Mouse (Mus musculus) liver, adult 2 months (tissue): ENCODE measurements around the gene Inpp5f. TPM values are rescaled to one million over a fixed set of nuclear protein-coding genes. Genes with fewer than 3 reads are reported as not detected.
"Not testable (repeated sequence)": the region's sequence is repeated elsewhere in the genome, so short reads cannot be mapped to it uniquely, and the experiment has no call there.

Experiments
- DNase-seq: peaks from one replicate; pipeline ENCODE4 v3.0.0-alpha.2; 2011; ENCODE audit warnings: low read depth, low spot score; ENCODE audit errors: extremely low read depth
- H3K27ac ChIP-seq: fragments of 200-500 bp; replicated peaks from 2 replicates; pipeline ENCODE4 v1.5.1; 2012; ENCODE audit warnings: low read depth, mild to moderate bottlenecking, control low read depth, inconsistent platforms, low read length; ENCODE audit not compliant: insufficient read depth
- H3K27me3 ChIP-seq: fragments of 200-500 bp; 2 replicates; pipeline ENCODE4 v1.6.1; 2012; ENCODE audit warnings: mild to moderate bottlenecking, moderate library complexity, low read length, inconsistent platforms; ENCODE audit not compliant: control insufficient read depth, insufficient read depth
- H3K36me3 ChIP-seq: fragments of 200-500 bp; 2 replicates; pipeline ENCODE4 v1.6.1; 2012; ENCODE audit warnings: low read length, inconsistent platforms; ENCODE audit not compliant: control insufficient read depth, insufficient read depth
- H3K4me1 ChIP-seq: fragments of 200-500 bp; 2 replicates; pipeline ENCODE4 v1.6.1; 2011; ENCODE audit warnings: low read length; ENCODE audit not compliant: control insufficient read depth, insufficient read depth
- H3K4me3 ChIP-seq: fragments of 200-500 bp; 2 replicates; pipeline ENCODE4 v1.5.1; 2011; ENCODE audit warnings: low read depth, mild to moderate bottlenecking, control low read depth, low read length, moderate library complexity; ENCODE audit not compliant: insufficient read depth
- H3K79me2 ChIP-seq: fragments of 200-500 bp; 2 replicates; pipeline ENCODE4 v1.6.1; 2012; ENCODE audit warnings: inconsistent platforms, mild to moderate bottlenecking, low read length, moderate library complexity; ENCODE audit not compliant: control insufficient read depth, insufficient read depth
- H3K9ac ChIP-seq: fragments of 200-500 bp; 2 replicates; pipeline ENCODE4 v1.6.1; 2012; ENCODE audit warnings: low read depth, mild to moderate bottlenecking, control low read depth, inconsistent platforms, low read length
- CTCF ChIP-seq: fragments of 200-500 bp; IDR thresholded peaks from 2 replicates; pipeline ENCODE4 v1.5.1; 2011; ENCODE audit warnings: low read depth, low read length, control low read depth
- POLR2A ChIP-seq: fragments of 200-500 bp; IDR thresholded peaks from 2 replicates; pipeline ENCODE4 v1.6.1; 2011; ENCODE audit warnings: low read length, control low read depth; ENCODE audit not compliant: insufficient read depth; ENCODE audit errors: extremely low read depth
- WGBS: fragments of 180-500 bp; shearing (Covaris S2); methylation state at CpG from one replicate; pipeline ENCODE4 v1.1.7; 2018; 5-methylcytosine and 5-hydroxymethylcytosine counted together
- polyA plus RNA-seq: library from polyadenylated mRNA; depleted of rRNA; stranded (reverse); fragments of >200 nt; gene quantifications from 2 replicates; pipeline ENCODE4 v1.2.3, GENCODE M21; 2012; rRNA removed
- total RNA-seq: library from RNA; depleted of rRNA; stranded (reverse); fragments of >200 nt; gene quantifications from 2 replicates; pipeline ENCODE4 v1.2.3, GENCODE M21; 2014; rRNA removed

Inpp5f gene
- total RNA-seq (13.1 and 16.0 TPM in 2 replicates), polyA plus RNA-seq (5.2 and 5.5 TPM in 2 replicates)

GRCm38 (mm10) chr7:128610897-128611798, at the start of gene Inpp5f:
Gene Inpp5f (plus strand): TSS chr7:128611328.
- 2% methylated on average over 68 of the region's 68 CpGs for WGBS
- peak; percentile 53; the same call in 1 of the 2 replicates for TF ChIP-seq POLR2A
- TF ChIP-seq CTCF: no peak
- Histone ChIP-seq H3K27ac (peak within 1 kb of the TSS; percentile 86), H3K27me3 (no peaks in the 10 kb centered on the region), H3K79me2 (peaks cover 7% of the 10 kb centered on the region; the same call in 1 of the 2 replicates), H3K36me3 (no peaks in the 10 kb centered on the region), H3K4me1 (peaks cover 13% of the 10 kb centered on the region), H3K9ac (peak within 1 kb of the TSS; percentile 86), H3K4me3 (peak within 1 kb of the TSS; percentile 84)
- peak; percentile 96 for DNase-seq

DNA sequence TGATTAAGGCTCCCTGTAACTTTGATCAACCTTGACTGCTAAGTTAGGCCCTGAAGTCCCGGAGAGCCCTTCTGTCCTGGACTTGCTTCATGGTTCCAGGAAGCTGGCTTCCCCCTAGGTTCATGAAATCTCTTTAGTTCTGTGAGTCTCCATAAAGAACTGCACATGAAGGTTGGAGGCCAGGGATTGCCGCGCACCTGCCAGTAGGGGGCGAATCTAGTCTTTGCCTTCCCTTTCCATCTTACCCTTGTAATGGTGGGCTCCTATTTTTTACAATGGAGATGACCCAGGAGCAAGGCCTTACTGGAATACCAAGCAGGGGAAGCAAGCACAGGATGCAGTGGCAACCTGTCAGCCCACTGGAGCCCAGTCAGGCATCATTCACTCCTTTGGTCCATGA, 47.8 kb upstream of the Inpp5f start:
- DNase-seq: no peak
- Histone ChIP-seq H3K4me1 (no peaks in the 10 kb centered on the region), H3K4me3 (no peak overlapping the region), H3K27ac (no peak overlapping the region), H3K36me3 (no peaks in the 10 kb centered on the region), H3K79me2 (no peaks in the 10 kb centered on the region), H3K9ac (no peak overlapping the region), H3K27me3 (no peaks in the 10 kb centered on the region)
- WGBS: 51% methylated on average over 4 of the region's 4 CpGs
- peak; percentile 79 for TF ChIP-seq CTCF
- no peak for TF ChIP-seq POLR2A

DNA sequence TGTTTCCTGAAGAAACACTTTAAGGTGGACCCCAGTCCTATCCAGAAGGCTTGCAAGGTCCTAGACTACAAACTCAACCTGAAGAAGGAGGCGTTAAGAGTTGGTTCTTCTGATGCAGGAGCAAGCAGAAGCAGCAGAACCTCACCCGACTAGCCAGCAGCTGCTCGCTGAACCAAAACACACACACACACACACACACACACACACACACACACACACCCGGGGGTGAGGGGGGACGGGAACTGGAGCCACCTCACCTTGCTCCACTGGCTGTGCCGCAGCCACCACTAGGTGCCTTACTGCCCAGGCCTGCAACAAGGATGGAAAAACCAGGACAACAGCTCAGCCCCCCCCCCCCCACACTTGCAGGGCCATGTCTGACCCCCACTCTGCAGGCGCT, 44.8 kb upstream of the Inpp5f start:
- Histone ChIP-seq H3K79me2 (no peaks in the 10 kb centered on the region), H3K27ac (no peak overlapping the region), H3K9ac (no peak overlapping the region), H3K27me3 (no peaks in the 10 kb centered on the region), H3K36me3 (no peaks in the 10 kb centered on the region), H3K4me1 (no peaks in the 10 kb centered on the region), H3K4me3 (no peak overlapping the region)
- TF ChIP-seq POLR2A (no peak), CTCF (no peak)
- DNase-seq: no peak
- 86% methylated on average over 7 of the region's 7 CpGs for WGBS

DNA sequence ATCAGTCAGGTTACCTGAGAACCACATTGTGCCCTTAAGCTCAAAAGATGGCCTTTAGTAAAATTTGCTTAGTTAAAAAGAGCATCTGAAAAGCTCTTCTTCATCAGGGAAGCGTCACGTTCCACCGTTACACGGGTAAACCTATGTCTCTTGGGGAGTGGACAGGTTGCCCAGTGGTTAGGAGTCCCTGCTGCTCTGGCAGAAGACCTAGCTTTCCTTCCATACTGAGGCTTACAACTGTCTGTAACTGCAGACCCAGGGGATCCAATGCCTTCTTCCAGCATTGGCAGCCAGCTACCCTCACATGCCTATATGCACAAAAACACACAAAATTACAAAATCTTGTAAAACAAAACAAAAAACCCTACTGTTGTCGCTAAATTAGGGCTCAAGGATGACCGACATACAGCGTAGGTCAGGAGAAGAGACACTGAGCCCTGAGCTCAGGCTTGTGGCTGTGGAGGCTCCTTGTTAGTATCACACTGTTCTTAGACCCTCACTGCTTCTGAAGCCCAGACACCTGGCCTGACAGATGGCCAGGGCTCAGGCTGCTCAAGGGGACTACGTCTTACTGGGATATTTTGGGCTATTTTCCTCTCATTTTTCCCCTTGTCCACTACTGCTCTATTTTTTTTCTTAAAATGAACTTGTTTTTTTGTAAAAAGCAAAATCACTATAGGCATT, 43.4 kb upstream of the Inpp5f start:
- H3K4me1 ChIP-seq: no peaks in the 10 kb centered on the region
- H3K79me2 ChIP-seq: no peaks in the 10 kb centered on the region
- H3K36me3 ChIP-seq: no peaks in the 10 kb centered on the region
- TF ChIP-seq CTCF (no peak), POLR2A (no peak)
- WGBS: 91% methylated on average over 8 of the region's 8 CpGs
- no peaks in the 10 kb centered on the region for H3K27me3 ChIP-seq
- no peak overlapping the region for H3K4me3 ChIP-seq
- no peak overlapping the region for H3K9ac ChIP-seq
- DNase-seq: no peak
- no peak overlapping the region for H3K27ac ChIP-seq

- not testable (repeated sequence) for H3K4me1 ChIP-seq, DNase-seq, H3K9ac ChIP-seq, H3K79me2 ChIP-seq, H3K27ac ChIP-seq, H3K4me3 ChIP-seq, H3K36me3 ChIP-seq, H3K27me3 ChIP-seq
- WGBS: 88% methylated on average over 2 of the region's 2 CpGs
Observed at GRCm38 (mm10) chr7:128569429-128569828, 41.7 kb upstream of the Inpp5f start.
